Mouse (Mus musculus): ENCODE measurements around the gene Flywch2. TPM values are rescaled to one million over a fixed set of nuclear protein-coding genes. Genes with fewer than 3 reads are reported as not detected.
"Not testable (repeated sequence)": the region's sequence is repeated elsewhere in the genome, so short reads cannot be mapped to it uniquely, and the experiment has no call there.

Gene Flywch2
- polyA plus RNA-seq, 1 experiment: 15.4 TPM

GRCm38 (mm10) chr17:23790269-23791078 is 4.6 kb upstream of the Flywch2 start, which contains the start of gene Srrm2:
Gene Srrm2, plus strand, starts transcription at chr17:23790532.
- no peak for DNase-seq (ENCODE audit: low read depth)

- no peak for DNase-seq (ENCODE audit: low read depth)
These were observed 3.9 kb upstream of the Flywch2 start for GRCm38 (mm10) chr17:23789749-23790268.

- no peak for DNase-seq (ENCODE audit: low read depth)
These were observed 3.1 kb upstream of the Flywch2 start for GRCm38 (mm10) chr17:23788973-23789372.

GRCm38 (mm10) chr17:23786510-23786931 is 640 bp upstream of the Flywch2 start:
- no peak for DNase-seq (ENCODE audit: low read depth)

- no peak for DNase-seq (ENCODE audit: low read depth)
These were observed 2.5 kb downstream of the Flywch2 start for GRCm38 (mm10) chr17:23783352-23783751.

GRCm38 (mm10) chr17:23778447-23778846 is 7.4 kb downstream of the Flywch2 start:
- no peak for DNase-seq (ENCODE audit: low read depth)

GRCm38 (mm10) chr17:23777141-23777540 is 8.7 kb downstream of the Flywch2 start:
- no peak for DNase-seq (ENCODE audit: low read depth)

GRCm38 (mm10) chr17:23776216-23776615 is 9.7 kb downstream of the Flywch2 start:
- DNase-seq (ENCODE audit: low read depth): no peak

- no peak for DNase-seq (ENCODE audit: low read depth)
These were observed 11.8 kb downstream of the Flywch2 start for GRCm38 (mm10) chr17:23774090-23774489.

GRCm38 (mm10) chr17:23773676-23774075 is 12.2 kb downstream of the Flywch2 start:
- no peak for DNase-seq (ENCODE audit: low read depth)

- DNase-seq (ENCODE audit: low read depth): not testable (repeated sequence)
These were observed 13.7 kb downstream of the Flywch2 start for GRCm38 (mm10) chr17:23772219-23772556.

GRCm38 (mm10) chr17:23771284-23772218 is 14.3 kb downstream of the Flywch2 start, which contains the start of gene Flywch1:
Gene Flywch1, minus strand, starts transcription at chr17:23771602.
- DNase-seq (ENCODE audit: low read depth): peak; percentile 75

- DNase-seq (ENCODE audit: low read depth): no peak
These were observed 15.0 kb downstream of the Flywch2 start for GRCm38 (mm10) chr17:23770896-23771283.

- DNase-seq (ENCODE audit: low read depth): no peak
These were observed 15.4 kb downstream of the Flywch2 start for GRCm38 (mm10) chr17:23770493-23770892.

- no peak for DNase-seq (ENCODE audit: low read depth)
These were observed 22.9 kb downstream of the Flywch2 start for GRCm38 (mm10) chr17:23762976-23763375.

- DNase-seq (ENCODE audit: low read depth): no peak
These were observed 24.7 kb downstream of the Flywch2 start for GRCm38 (mm10) chr17:23761155-23761554.

GRCm38 (mm10) chr17:23760231-23760630 is 25.6 kb downstream of the Flywch2 start:
- no peak for DNase-seq (ENCODE audit: low read depth)

- no peak for DNase-seq (ENCODE audit: low read depth)
These were observed 27.1 kb downstream of the Flywch2 start for GRCm38 (mm10) chr17:23758801-23759200.

GRCm38 (mm10) chr17:23757581-23757980 is 28.3 kb downstream of the Flywch2 start:
- DNase-seq (ENCODE audit: low read depth): no peak

GRCm38 (mm10) chr17:23755689-23756088 is 30.2 kb downstream of the Flywch2 start:
- DNase-seq (ENCODE audit: low read depth): no peak

GRCm38 (mm10) chr17:23749400-23750191 is 36.3 kb downstream of the Flywch2 start:
- DNase-seq (ENCODE audit: low read depth): no peak

All from gonadal fat pad, adult 2 months (tissue).